Mouse (Mus musculus) cerebellum, adult 2 months (tissue): ENCODE measurements at regions not wholly inside any gene's neighbourhood (a gene's known extent, or its start where the extent isn't known, plus 50 kb on each side); places are given as distances from the start of the nearest gene placed in this dataset.

ENCODE experiments used
- CTCF ChIP-seq: fragments of 200-500 bp; IDR thresholded peaks from 2 replicates; pipeline ENCODE4 v1.5.1; 2011; ENCODE audit warnings: low read depth, mild to moderate bottlenecking, control low read depth, low read length, moderate library complexity, borderline replicate concordance; ENCODE audit not compliant: insufficient read depth
- POLR2A ChIP-seq: fragments of 200-500 bp; IDR thresholded peaks from 2 replicates; pipeline ENCODE4 v1.6.1; 2011; ENCODE audit warnings: low read length, control low read depth, borderline replicate concordance; ENCODE audit not compliant: insufficient read depth

GRCm38 (mm10) chr2:144191018-144191417 is 79.4 kb upstream of the Mgme1 start:
- no peak for TF ChIP-seq CTCF
- no peak for TF ChIP-seq POLR2A
